Mouse (Mus musculus) olfactory bulb, adult 2 months (tissue): Measurements from ENCODE around the gene Junb.

Experiments used
- CTCF ChIP-seq: fragments of 200-500 bp; IDR thresholded peaks from 2 replicates; pipeline ENCODE4 v1.5.1; 2012; ENCODE audit warnings: low read depth, mild to moderate bottlenecking, low read length, moderate library complexity; ENCODE audit not compliant: insufficient read depth
- POLR2A ChIP-seq: fragments of 200-500 bp; IDR thresholded peaks from 2 replicates; pipeline ENCODE4 v1.6.1; 2012; ENCODE audit warnings: mild to moderate bottlenecking, low read depth, low read length, moderate library complexity; ENCODE audit not compliant: insufficient read depth

DNA sequence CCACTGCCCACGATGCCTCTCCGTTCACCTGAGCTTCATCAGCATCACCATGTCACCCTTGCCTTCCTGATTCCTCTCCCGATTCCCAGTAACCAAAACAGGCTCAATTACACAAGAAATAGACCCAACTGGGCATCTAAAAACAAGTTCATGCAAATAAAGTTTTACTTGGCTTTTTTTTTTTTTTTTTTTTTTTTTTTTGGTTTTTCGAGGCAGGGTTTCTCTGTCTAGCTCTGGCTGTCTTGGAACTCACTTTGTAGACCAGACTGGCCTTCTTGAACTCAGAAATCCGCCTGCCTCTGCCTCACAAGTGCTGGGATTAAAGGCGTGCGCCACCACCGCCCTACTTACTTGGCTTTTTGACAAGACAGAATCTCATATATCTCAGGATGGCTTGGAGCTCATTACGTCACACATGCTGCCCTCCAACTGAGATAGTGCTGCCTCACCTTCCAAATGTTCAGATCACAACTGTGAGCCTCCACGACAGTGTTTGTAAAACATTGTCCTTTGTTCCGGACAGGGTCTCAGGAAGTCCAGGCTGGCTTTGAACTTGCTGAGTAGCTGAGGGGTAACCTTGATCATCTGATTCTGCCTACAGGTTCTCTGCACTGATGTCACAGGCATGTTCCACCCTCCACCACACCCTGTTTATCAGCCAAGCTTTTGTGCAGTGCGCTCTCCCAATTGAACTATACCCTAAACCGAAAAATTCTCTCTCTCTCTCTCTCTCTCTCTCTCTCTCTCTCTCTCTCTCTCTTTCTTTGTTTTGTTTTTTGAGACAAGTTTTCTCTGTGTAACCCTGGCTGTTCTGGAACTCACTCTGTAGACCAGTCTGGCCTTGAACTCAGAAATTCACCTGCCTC, 40.7 kb downstream of the Junb start:
- TF ChIP-seq CTCF (no peak), POLR2A (no peak)
